Mouse (Mus musculus) lung, adult 2 months (tissue): ENCODE measurements at regions not wholly inside any gene's neighbourhood (a gene's known extent, or its start where the extent isn't known, plus 50 kb on each side); places are given as distances from the start of the nearest gene placed in this dataset.

ENCODE experiments used
- CTCF ChIP-seq: fragments of 200-500 bp; IDR thresholded peaks from 2 replicates; pipeline ENCODE4 v1.5.1; 2011; ENCODE audit warnings: mild to moderate bottlenecking, low read length, control low read depth; ENCODE audit not compliant: insufficient read depth
- POLR2A ChIP-seq: fragments of 200-500 bp; IDR thresholded peaks from 2 replicates; pipeline ENCODE4 v1.6.1; 2011; ENCODE audit warnings: low read depth, mild to moderate bottlenecking, control low read depth, low read length, borderline replicate concordance; ENCODE audit errors: extremely low read depth

GRCm38 (mm10) chr13:51023271-51023670 is 77.4 kb upstream of the Spin1 start:
- TF ChIP-seq POLR2A (no peak), CTCF (no peak)
